11 mouse cellular contexts compared by ENCODE assay signal in genomic region chr13:51763019-51763698, GRCm38 (mm10). TPM values are rescaled to one million over a fixed set of nuclear protein-coding genes. Genes with fewer than 3 reads are reported as not detected.
A peak's percentile ranks its signal among the peaks of the same experiment; 100 is the strongest.
DNase-seq lines count a peak whose midpoint lies in the region; ATAC-seq and TF ChIP-seq lines count a peak whose summit lies in the region.
"Had no signal": no experiment of that assay in that cellular context is flagged by ENCODE, and none has a peak within 500 bp of the region (broad histone marks: within the 10 kb centered on the region; RNA-seq: fewer than 3 reads in every experiment).

No protein-coding gene starts in this region.

- H3K27me3 ChIP-seq in midbrain, postnatal 0 days (ENCODE audit: insufficient read depth, low read length), result no peaks in the 10 kb centered on the region
- H3K27me3 ChIP-seq in hindbrain, embryonic 12.5 days, result no peaks in the 10 kb centered on the region

- DNase-seq in cerebellum, adult 9-11 months, result peak; percentile 51
- no peak for DNase-seq in cerebellum, postnatal 36 days
- peak; percentile 60 for DNase-seq in 416B (ENCODE audit: low read depth)
- no peak for DNase-seq in midbrain, postnatal 0 days (ENCODE audit: low spot score)
- DNase-seq in urinary bladder, adult 2 months (ENCODE audit: low spot score), result no peak
- DNase-seq: gastrocnemius, postnatal 25 days; right cerebral cortex, adult 18-20 months had no signal

- no peaks in the 10 kb centered on the region for H3K9me3 ChIP-seq in midbrain, postnatal 0 days (ENCODE audit: low read length)
- no peaks in the 10 kb centered on the region for H3K9me3 ChIP-seq in hindbrain, embryonic 12.5 days (replicated peaks)

- H3K4me3 ChIP-seq in midbrain, postnatal 0 days (ENCODE audit: low read depth, low read length), result no peak overlapping the region
- no peak overlapping the region for H3K4me3 ChIP-seq in hindbrain, embryonic 12.5 days

- no peak overlapping the region for H3K9ac ChIP-seq in midbrain, postnatal 0 days (replicated peaks; ENCODE audit: low read length, poor library complexity, severe bottlenecking)
- H3K9ac ChIP-seq in hindbrain, embryonic 12.5 days, result no peak overlapping the region

- WGBS in midbrain, postnatal 0 days, result 84% methylated on average over 12 of the region's 12 CpGs
- 86% methylated on average over 12 of the region's 12 CpGs for WGBS in hindbrain, embryonic 12.5 days

- no peak overlapping the region for H3K27ac ChIP-seq in midbrain, postnatal 0 days (ENCODE audit: low read depth, low read length)
- no peak overlapping the region; the same call in 1 of the 2 replicates for H3K27ac ChIP-seq in hindbrain, embryonic 12.5 days

- 0 out of 2 replicates have a peak, but pooled peaks cover 2% of the 10 kb centered on the region for H3K36me3 ChIP-seq in midbrain, postnatal 0 days (ENCODE audit: insufficient read depth, low read length)
- no peaks in the 10 kb centered on the region for H3K36me3 ChIP-seq in hindbrain, embryonic 12.5 days

- H3K4me2 ChIP-seq in midbrain, postnatal 0 days (ENCODE audit: low read depth, low read length, poor library complexity, severe bottlenecking), result no peak overlapping the region
- no peak overlapping the region for H3K4me2 ChIP-seq in hindbrain, embryonic 12.5 days (replicated peaks)

- peak; percentile 48 for ATAC-seq in common myeloid progenitor, adult 5-6 weeks (replicated peaks; ENCODE audit: low read depth, poor library complexity, severe bottlenecking)
- ATAC-seq in neutrophil, adult 5-6 weeks (ENCODE audit: extremely low read depth, insufficient number of reproducible peaks, low FRiP score, poor library complexity, severe bottlenecking), result peak; percentile 50
- no peak for ATAC-seq in midbrain, postnatal 0 days (ENCODE audit: low FRiP score)
- no peak for ATAC-seq in hindbrain, embryonic 12.5 days (ENCODE audit: low FRiP score)
- ATAC-seq: hindbrain, embryonic 16.5 days had no signal

- H3K4me1 ChIP-seq in midbrain, postnatal 0 days (ENCODE audit: insufficient read depth, low read length), result no peaks in the 10 kb centered on the region
- H3K4me1 ChIP-seq in hindbrain, embryonic 12.5 days, result peaks cover 24% of the 10 kb centered on the region

- no peak for TF ChIP-seq CTCF in midbrain, postnatal 0 days (IDR thresholded peaks at IDR 0.05)

RNA-seq across cellular contexts. Expression of gene Sema4d, which starts 30.4 kb away (rescaled TPM):
- 30.5 and 33.0 TPM in 2 replicates for total RNA-seq in common myeloid progenitor, adult 5-6 weeks (2017)
- 125 and 131 TPM in 2 replicates for total RNA-seq in neutrophil, adult 5-6 weeks (2017)
- total RNA-seq in midbrain, postnatal 0 days (2014; rRNA removed), result 19.3 and 19.8 TPM in 2 replicates
- 13.6 and 13.7 TPM in 2 replicates for polyA plus RNA-seq in midbrain, postnatal 0 days (2015; fragmentation: Nextera tagmentation; extraction: Ambion mirVana)
- polyA plus RNA-seq in urinary bladder, adult 2 months (2012; rRNA removed), result 6.1 and 8.1 TPM in 2 replicates
- 7.2 and 7.7 TPM in 2 replicates for polyA plus RNA-seq in hindbrain, embryonic 12.5 days (2016; fragmentation: Nextera tagmentation; extraction: Ambion mirVana)

Comparison
In these comparisons a context has a peak if more than half of its experiments do, and no peak if none do; other contexts are left out.
1. DNase-seq: peak in cerebellum, adult 9-11 months (single experiment) and 416B (single experiment); none in cerebellum, postnatal 36 days (0 of 2), midbrain, postnatal 0 days (single experiment) and urinary bladder, adult 2 months (single experiment).
2. ATAC-seq: peak in common myeloid progenitor, adult 5-6 weeks (single experiment) and neutrophil, adult 5-6 weeks (single experiment); none in midbrain, postnatal 0 days (single experiment) and hindbrain, embryonic 12.5 days (single experiment).